In genomic region chr10:29146198-29146857, GRCm38 (mm10) we compare ENCODE assay signal across 9 mouse cellular contexts. TPM values are rescaled to one million over a fixed set of nuclear protein-coding genes. Genes with fewer than 3 reads are reported as not detected.
DNase-seq lines count a peak whose midpoint lies in the region; ATAC-seq lines count a peak whose summit lies in the region.
"Had no signal": no experiment of that assay in that cellular context is flagged by ENCODE, and none has a peak within 500 bp of the region (broad histone marks: within the 10 kb centered on the region; RNA-seq: fewer than 3 reads in every experiment).

No protein-coding gene starts in this region.

- H3K9me3 ChIP-seq in heart, embryonic 16.5 days (replicated peaks; ENCODE audit: control insufficient read depth, low read length), result no peaks in the 10 kb centered on the region
- H3K9me3 ChIP-seq in embryonic facial prominence, embryonic 15.5 days (replicated peaks), result no peaks in the 10 kb centered on the region
- no peaks in the 10 kb centered on the region for H3K9me3 ChIP-seq in limb, embryonic 11.5 days (ENCODE audit: control insufficient read depth, low read length)

- WGBS in heart, embryonic 16.5 days, result under 1% methylated on average over 22 of the region's 22 CpGs
- under 1% methylated on average over 22 of the region's 22 CpGs for WGBS in embryonic facial prominence, embryonic 15.5 days
- WGBS in limb, embryonic 11.5 days, result under 1% methylated on average over 22 of the region's 22 CpGs

- H3K4me2 ChIP-seq in heart, embryonic 16.5 days (ENCODE audit: low read depth, low read length), result peak overlapping the region; percentile 84
- H3K4me2 ChIP-seq in embryonic facial prominence, embryonic 15.5 days (replicated peaks), result peak overlapping the region; percentile 96
- peak overlapping the region; percentile 97 for H3K4me2 ChIP-seq in limb, embryonic 11.5 days (ENCODE audit: low read depth, severe bottlenecking)

- peak overlapping the region; percentile 58 for H3K4me3 ChIP-seq in heart, embryonic 16.5 days (ENCODE audit: low read length)
- peak overlapping the region; percentile 57 for H3K4me3 ChIP-seq in embryonic facial prominence, embryonic 15.5 days (replicated peaks)
- H3K4me3 ChIP-seq in limb, embryonic 11.5 days (ENCODE audit: low read depth, low read length), result peak overlapping the region; percentile 52

- H3K9ac ChIP-seq in heart, embryonic 16.5 days (ENCODE audit: low read length), result no peak overlapping the region
- no peak overlapping the region for H3K9ac ChIP-seq in embryonic facial prominence, embryonic 15.5 days
- no peak overlapping the region for H3K9ac ChIP-seq in limb, embryonic 11.5 days (ENCODE audit: low read length)

- peaks cover 6% of the 10 kb centered on the region; the same call in 1 of the 2 replicates for H3K4me1 ChIP-seq in heart, embryonic 16.5 days (ENCODE audit: control insufficient read depth, insufficient read depth, low read length)
- peaks cover 28% of the 10 kb centered on the region for H3K4me1 ChIP-seq in embryonic facial prominence, embryonic 15.5 days
- peaks cover 4% of the 10 kb centered on the region; the same call in 1 of the 2 replicates for H3K4me1 ChIP-seq in limb, embryonic 11.5 days (ENCODE audit: control insufficient read depth, insufficient read depth, low read length)

- no peaks in the 10 kb centered on the region for H3K36me3 ChIP-seq in heart, embryonic 16.5 days (ENCODE audit: control insufficient read depth, insufficient read depth)
- no peaks in the 10 kb centered on the region for H3K36me3 ChIP-seq in embryonic facial prominence, embryonic 15.5 days
- no peaks in the 10 kb centered on the region for H3K36me3 ChIP-seq in limb, embryonic 11.5 days (ENCODE audit: control insufficient read depth, insufficient read depth, low read length)

- H3K27ac ChIP-seq in heart, embryonic 16.5 days (ENCODE audit: low read length), result no peak overlapping the region
- no peak overlapping the region for H3K27ac ChIP-seq in embryonic facial prominence, embryonic 15.5 days (replicated peaks)
- no peak overlapping the region for H3K27ac ChIP-seq in limb, embryonic 11.5 days (replicated peaks; ENCODE audit: low read depth, low read length)

- H3K27me3 ChIP-seq in heart, embryonic 16.5 days (ENCODE audit: control insufficient read depth, insufficient read depth, low read length), result peaks cover 52% of the 10 kb centered on the region
- peaks cover 60% of the 10 kb centered on the region for H3K27me3 ChIP-seq in embryonic facial prominence, embryonic 15.5 days
- peaks cover 36% of the 10 kb centered on the region for H3K27me3 ChIP-seq in limb, embryonic 11.5 days (ENCODE audit: control insufficient read depth, insufficient read depth, low read length)

- no peak; the same call in 1 of the 2 replicates for ATAC-seq in heart, embryonic 16.5 days (replicated peaks; ENCODE audit: extremely low read depth, insufficient read depth, low FRiP score)
- ATAC-seq in embryonic facial prominence, embryonic 15.5 days (ENCODE audit: insufficient number of reproducible peaks, low FRiP score, low TSS enrichment, low read depth), result no peak
- ATAC-seq in limb, embryonic 11.5 days (ENCODE audit: insufficient number of reproducible peaks, low FRiP score, low TSS enrichment, low read depth), result peak; percentile 66
- ATAC-seq in monocyte, adult 5-6 weeks (replicated peaks; ENCODE audit: insufficient number of reproducible peaks, low FRiP score, low TSS enrichment, poor library complexity, severe bottlenecking), result no peak

- no peak for DNase-seq in heart, adult 18-20 months
- DNase-seq in MN1 (ENCODE audit: low spot score), result peak; percentile 71
- no peak for DNase-seq in limb, embryonic 11.5 days (ENCODE audit: low spot score)
- peak; percentile 45 to 60 for DNase-seq in right cerebral cortex, adult 2 months (ENCODE audit: low spot score in 2 of 2)
- no peak for DNase-seq in adrenal gland, postnatal 25 days

RNA-seq across cellular contexts. Expression of gene Soga3, which starts 2.7 kb away (rescaled TPM):
- polyA plus RNA-seq in heart, embryonic 16.5 days (2015; fragmentation: Nextera tagmentation; extraction: Ambion mirVana), result 0.09 and 0.22 TPM in 2 replicates
- total RNA-seq in heart, adult 18-20 months (2021), result not detected
- 4.0 and 4.7 TPM in 2 replicates for polyA plus RNA-seq in embryonic facial prominence, embryonic 15.5 days (2015; fragmentation: Nextera tagmentation; extraction: Ambion mirVana)
- 0.33 and 0.67 TPM in 2 replicates for polyA plus RNA-seq in limb, embryonic 11.5 days (2014; fragmentation: Nextera tagmentation; extraction: Ambion mirVana)
- 5.9 and 6.0 TPM in 2 replicates for total RNA-seq in adrenal gland, postnatal 25 days (2021)
- not detected in 3 replicates for total RNA-seq in monocyte, adult 5-6 weeks (2017)
- total RNA-seq: MEL had no signal

RNA-seq across cellular contexts. Expression of gene Gm49353, which starts 52.4 kb away (rescaled TPM):
- polyA plus RNA-seq in heart, embryonic 16.5 days (2015; fragmentation: Nextera tagmentation; extraction: Ambion mirVana), result not detected in 2 replicates
- not detected for total RNA-seq in heart, adult 18-20 months (2021)
- polyA plus RNA-seq in embryonic facial prominence, embryonic 15.5 days (2015; fragmentation: Nextera tagmentation; extraction: Ambion mirVana), result 0.27 and 0.45 TPM in 2 replicates
- polyA plus RNA-seq in limb, embryonic 11.5 days (2014; fragmentation: Nextera tagmentation; extraction: Ambion mirVana), result not detected in 2 replicates
- not detected in 2 replicates for total RNA-seq in adrenal gland, postnatal 25 days (2021)
- total RNA-seq in monocyte, adult 5-6 weeks (2017), result not detected in 3 replicates
- total RNA-seq: MEL had no signal

Comparison
In these comparisons a context has a peak if more than half of its experiments do, and no peak if none do; other contexts are left out.
1. DNase-seq: peak in MN1 (single experiment) and right cerebral cortex, adult 2 months (2 of 2); none in heart, adult 18-20 months (0 of 2), limb, embryonic 11.5 days (single experiment) and adrenal gland, postnatal 25 days (single experiment).
2. Peak in every context shown above with its lines, with median percentiles within 50 percentile points of each other: H3K4me2 ChIP-seq and H3K4me3 ChIP-seq.